Mouse (Mus musculus) lung, postnatal 0 days (tissue): ENCODE measurements around the gene Pdcd10. TPM values are rescaled to one million over a fixed set of nuclear protein-coding genes. Genes with fewer than 3 reads are reported as not detected.

Source experiments
- ATAC-seq: fragments of 200-750 bp; cut with Nextera tagmentation; 2 replicates; pipeline ENCODE4 v1.8.0; 2017; ENCODE audit warnings: moderate library complexity
- DNase-seq: peaks from one replicate; pipeline ENCODE4 v3.0.0-alpha.2; 2016; ENCODE audit warnings: low spot score
- H3K27ac ChIP-seq: fragments of 300-500 bp; sonication (generic); 2 replicates; pipeline ENCODE4 v1.5.1; 2014; ENCODE audit warnings: antibody characterized with exemption, mild to moderate bottlenecking, low read length, mixed read lengths
- H3K27me3 ChIP-seq: fragments of 300-500 bp; sonication (generic); replicated peaks from 2 replicates; pipeline ENCODE4 v1.6.1; 2014; ENCODE audit warnings: low read length, mixed read lengths; ENCODE audit not compliant: insufficient read depth
- H3K36me3 ChIP-seq: fragments of 300-500 bp; sonication (generic); 2 replicates; pipeline ENCODE4 v1.6.1; 2014; ENCODE audit warnings: low read length, mixed read lengths; ENCODE audit not compliant: insufficient read depth
- H3K4me1 ChIP-seq: fragments of 300-500 bp; sonication (generic); 2 replicates; pipeline ENCODE4 v1.6.1; 2014; ENCODE audit warnings: antibody characterized with exemption, low read depth, low read length, mixed read lengths; ENCODE audit not compliant: insufficient read depth
- H3K4me2 ChIP-seq: fragments of 300-500 bp; sonication (generic); replicated peaks from 2 replicates; pipeline ENCODE4 v1.6.1; 2014; ENCODE audit warnings: low read depth, mild to moderate bottlenecking, low read length, moderate library complexity, mixed read lengths
- H3K4me3 ChIP-seq: fragments of 300-500 bp; sonication (generic); 2 replicates; pipeline ENCODE4 v1.5.1; 2014; ENCODE audit warnings: low read depth, low read length
- H3K9ac ChIP-seq: fragments of 300-500 bp; sonication (generic); replicated peaks from 2 replicates; pipeline ENCODE4 v1.6.1; 2014; ENCODE audit warnings: low read depth, mild to moderate bottlenecking
- H3K9me3 ChIP-seq: fragments of 300-500 bp; sonication (generic); 2 replicates; pipeline ENCODE4 v1.6.1; 2016; ENCODE audit warnings: low read length, mixed read lengths
- CTCF ChIP-seq: IDR thresholded peaks from 2 replicates; pipeline ENCODE4 v1.5.1; 2016; ENCODE audit warnings: antibody characterized with exemption, mild to moderate bottlenecking
- EP300 ChIP-seq: IDR thresholded peaks from 2 replicates; pipeline ENCODE4 v1.6.1; 2016; ENCODE audit warnings: antibody characterized with exemption, mild to moderate bottlenecking, control low read depth
- WGBS: fragments of 180-500 bp; shearing (Covaris S2); extraction: QIAGEN DNeasy Blood & Tissue Kit; methylation state at CpG from one replicate; pipeline ENCODE4 v1.1.7; 2014; 5-methylcytosine and 5-hydroxymethylcytosine counted together
- polyA plus RNA-seq: library from polyadenylated mRNA; unstranded; fragments of >200 nt; fragmentation: Nextera tagmentation; extraction: Ambion mirVana; gene quantifications from 2 replicates; pipeline ENCODE4 v1.2.1, GENCODE M21; 2015

Gene Pdcd10
- polyA plus RNA-seq, 1 experiment from 2014 or later = 123 TPM

DNA sequence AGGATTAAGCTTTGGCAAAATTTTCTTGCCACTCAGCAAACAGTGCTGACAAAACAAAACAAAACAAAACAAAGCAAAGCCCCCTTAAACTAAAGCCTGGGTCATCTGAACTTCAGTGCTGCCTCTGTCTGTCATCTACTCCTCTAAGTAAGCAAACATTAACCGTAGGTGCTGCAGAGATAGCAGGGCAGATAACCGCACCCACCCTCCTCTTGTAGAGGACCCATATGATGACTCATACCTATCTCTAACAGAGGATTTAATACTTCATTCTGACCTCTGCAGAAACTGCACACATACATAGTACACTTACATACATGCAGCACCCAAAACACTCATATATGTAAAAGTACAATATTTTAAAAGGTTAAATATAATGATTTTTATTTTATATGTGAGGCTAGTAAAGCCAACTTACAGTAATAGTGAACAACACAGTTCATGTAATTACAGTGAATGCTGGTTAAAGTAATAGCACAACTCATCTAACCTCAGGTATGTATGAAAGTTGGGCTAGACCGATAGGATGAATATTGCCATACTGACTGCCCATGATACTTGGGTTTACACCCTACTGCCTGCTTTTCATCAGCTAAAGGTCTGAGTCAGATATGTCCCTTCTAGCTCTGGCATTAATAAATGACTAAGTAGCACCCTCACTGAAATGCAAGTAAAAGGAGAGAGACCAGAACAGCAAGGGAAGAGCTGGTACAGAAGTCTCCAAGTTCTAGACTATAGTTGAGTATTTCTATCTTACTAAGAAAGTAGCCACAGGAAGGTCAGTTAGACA lies 22.4 kb downstream of the Pdcd10 start:
- H3K4me1 ChIP-seq = no peaks in the 10 kb centered on the region; the same call in 1 of the 2 replicates
- no peak overlapping the region for H3K4me3 ChIP-seq
- H3K9me3 ChIP-seq = no peaks in the 10 kb centered on the region
- no peak overlapping the region for H3K4me2 ChIP-seq
- no peaks in the 10 kb centered on the region for H3K27me3 ChIP-seq
- 63% methylated on average over 3 of the region's 3 CpGs for WGBS
- no peak for TF ChIP-seq EP300
- no peak for TF ChIP-seq CTCF
- ATAC-seq = no peak
- H3K9ac ChIP-seq = no peak overlapping the region
- DNase-seq = no peak
- H3K36me3 ChIP-seq = no peaks in the 10 kb centered on the region
- no peak overlapping the region for H3K27ac ChIP-seq

DNA sequence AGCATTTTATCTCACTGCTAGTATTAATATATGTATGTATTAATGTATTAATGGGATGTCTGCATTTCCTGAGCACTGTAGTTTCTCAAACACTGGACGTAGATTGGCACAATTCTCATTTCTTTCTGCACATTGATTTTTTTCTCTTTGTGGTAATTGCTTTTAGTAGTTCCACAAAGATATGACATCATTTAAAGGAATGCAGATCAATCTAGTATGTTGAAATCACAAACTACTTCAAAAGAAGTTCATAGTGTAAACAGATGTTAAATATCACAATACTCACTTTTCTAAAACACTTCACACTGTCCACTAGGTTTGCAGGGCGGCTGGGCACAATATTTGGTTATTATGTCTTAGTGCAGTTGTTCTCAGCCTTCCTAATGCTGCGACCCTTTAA lies 25.6 kb downstream of the Pdcd10 start:
- no peaks in the 10 kb centered on the region for H3K27me3 ChIP-seq
- no peaks in the 10 kb centered on the region; the same call in 1 of the 2 replicates for H3K4me1 ChIP-seq
- no peak overlapping the region for H3K4me3 ChIP-seq
- DNase-seq (peak; percentile 14), ATAC-seq (no peak)
- no peaks in the 10 kb centered on the region for H3K9me3 ChIP-seq
- no peak overlapping the region for H3K4me2 ChIP-seq
- no peak overlapping the region for H3K9ac ChIP-seq
- H3K27ac ChIP-seq = no peak overlapping the region
- WGBS = 63% methylated on average over 3 of the region's 3 CpGs
- H3K36me3 ChIP-seq = no peaks in the 10 kb centered on the region
- no peak for TF ChIP-seq CTCF
- TF ChIP-seq EP300 = no peak

DNA sequence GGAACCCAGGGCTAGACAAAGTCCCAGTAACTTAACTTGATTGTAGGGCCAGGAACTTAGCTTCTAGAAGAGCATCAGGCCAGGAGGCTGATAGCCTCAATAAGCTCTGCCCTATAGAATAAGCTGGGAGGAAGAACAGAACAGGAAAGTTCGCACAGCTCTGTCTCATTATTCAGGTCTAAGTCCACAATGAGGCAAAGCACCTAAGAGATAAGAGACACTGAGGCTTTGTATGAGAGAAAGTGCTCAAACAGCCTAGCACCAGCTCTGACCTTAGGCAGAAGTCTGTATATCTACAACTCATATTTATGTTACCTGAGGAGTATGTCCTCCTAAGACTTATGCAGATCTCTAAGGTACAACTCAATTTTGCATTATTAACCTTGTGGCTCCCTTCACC lies 34.1 kb downstream of the Pdcd10 start:
- Histone ChIP-seq H3K9ac (no peak overlapping the region), H3K27me3 (no peaks in the 10 kb centered on the region), H3K36me3 (0 out of 2 replicates have a peak, but pooled peaks cover 5% of the 10 kb centered on the region), H3K4me2 (no peak overlapping the region), H3K4me1 (no peaks in the 10 kb centered on the region), H3K27ac (no peak overlapping the region), H3K4me3 (no peak overlapping the region), H3K9me3 (no peaks in the 10 kb centered on the region)
- TF ChIP-seq CTCF (no peak), EP300 (no peak)
- 73% methylated on average over 1 of the region's 1 CpGs for WGBS
- DNase-seq = no peak
- no peak for ATAC-seq

DNA sequence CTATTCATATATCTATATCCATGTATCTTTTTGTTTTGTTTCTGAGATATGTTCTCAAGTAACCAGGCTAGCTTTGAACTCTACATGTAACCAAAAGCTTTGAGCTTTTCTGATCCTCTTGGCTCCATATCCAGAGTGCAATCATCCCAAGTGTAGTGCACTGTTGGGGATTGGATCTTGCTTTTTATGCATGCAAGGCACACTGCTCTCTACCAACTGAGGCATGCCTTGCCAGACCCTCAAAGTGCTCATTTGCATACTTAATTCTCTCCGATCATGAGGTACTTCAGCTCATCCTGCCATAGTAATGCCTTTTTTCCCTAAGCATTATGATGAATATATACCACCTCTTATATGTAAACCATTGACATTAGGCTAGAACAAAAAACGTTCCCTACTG lies 35.3 kb downstream of the Pdcd10 start:
- no peak overlapping the region for H3K9ac ChIP-seq
- H3K4me2 ChIP-seq = no peak overlapping the region
- ATAC-seq (no peak), DNase-seq (no peak)
- no peak overlapping the region for H3K4me3 ChIP-seq
- WGBS = 89% methylated on average over 2 of the region's 2 CpGs
- H3K4me1 ChIP-seq = no peaks in the 10 kb centered on the region
- 0 out of 2 replicates have a peak, but pooled peaks cover 5% of the 10 kb centered on the region for H3K36me3 ChIP-seq
- H3K27ac ChIP-seq = no peak overlapping the region
- no peaks in the 10 kb centered on the region for H3K9me3 ChIP-seq
- no peaks in the 10 kb centered on the region for H3K27me3 ChIP-seq
- TF ChIP-seq CTCF = no peak
- no peak for TF ChIP-seq EP300

DNA sequence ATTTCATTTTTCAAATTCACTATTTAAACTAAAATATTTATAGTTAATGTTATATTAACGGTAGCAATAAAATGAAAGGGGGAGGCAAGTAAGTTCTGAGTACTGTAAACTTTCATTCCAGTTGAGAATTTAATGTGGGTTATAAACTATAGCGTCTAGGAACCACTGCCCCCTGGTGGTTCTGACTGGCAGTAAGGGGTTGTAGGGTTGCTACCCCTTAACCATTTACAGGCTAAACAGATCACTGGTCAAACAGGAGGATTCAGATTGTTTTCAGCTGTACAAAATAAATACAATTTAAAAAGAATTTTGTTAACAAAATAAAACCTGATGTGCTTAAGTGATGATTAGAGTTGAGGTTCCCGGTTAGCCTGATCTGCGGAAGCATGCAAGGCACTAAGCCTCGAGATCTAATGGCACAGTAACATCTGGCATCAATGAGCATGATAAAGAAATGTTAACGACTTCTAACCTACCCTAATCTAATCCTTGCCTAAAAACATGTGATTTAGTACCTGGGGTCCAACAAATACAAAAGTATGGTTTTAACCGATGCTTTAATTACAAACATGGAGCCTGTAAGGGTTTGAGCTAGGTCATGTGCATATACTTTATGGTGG lies 38.9 kb downstream of the Pdcd10 start:
- Histone ChIP-seq H3K4me2 (no peak overlapping the region), H3K9me3 (no peaks in the 10 kb centered on the region), H3K27me3 (no peaks in the 10 kb centered on the region), H3K27ac (no peak overlapping the region), H3K4me1 (no peaks in the 10 kb centered on the region), H3K4me3 (no peak overlapping the region), H3K36me3 (peaks cover 9% of the 10 kb centered on the region; the same call in 1 of the 2 replicates), H3K9ac (no peak overlapping the region)
- WGBS = 85% methylated on average over 7 of the region's 7 CpGs
- no peak for ATAC-seq
- DNase-seq = no peak
- TF ChIP-seq CTCF (peak; percentile 65), EP300 (no peak)

DNA sequence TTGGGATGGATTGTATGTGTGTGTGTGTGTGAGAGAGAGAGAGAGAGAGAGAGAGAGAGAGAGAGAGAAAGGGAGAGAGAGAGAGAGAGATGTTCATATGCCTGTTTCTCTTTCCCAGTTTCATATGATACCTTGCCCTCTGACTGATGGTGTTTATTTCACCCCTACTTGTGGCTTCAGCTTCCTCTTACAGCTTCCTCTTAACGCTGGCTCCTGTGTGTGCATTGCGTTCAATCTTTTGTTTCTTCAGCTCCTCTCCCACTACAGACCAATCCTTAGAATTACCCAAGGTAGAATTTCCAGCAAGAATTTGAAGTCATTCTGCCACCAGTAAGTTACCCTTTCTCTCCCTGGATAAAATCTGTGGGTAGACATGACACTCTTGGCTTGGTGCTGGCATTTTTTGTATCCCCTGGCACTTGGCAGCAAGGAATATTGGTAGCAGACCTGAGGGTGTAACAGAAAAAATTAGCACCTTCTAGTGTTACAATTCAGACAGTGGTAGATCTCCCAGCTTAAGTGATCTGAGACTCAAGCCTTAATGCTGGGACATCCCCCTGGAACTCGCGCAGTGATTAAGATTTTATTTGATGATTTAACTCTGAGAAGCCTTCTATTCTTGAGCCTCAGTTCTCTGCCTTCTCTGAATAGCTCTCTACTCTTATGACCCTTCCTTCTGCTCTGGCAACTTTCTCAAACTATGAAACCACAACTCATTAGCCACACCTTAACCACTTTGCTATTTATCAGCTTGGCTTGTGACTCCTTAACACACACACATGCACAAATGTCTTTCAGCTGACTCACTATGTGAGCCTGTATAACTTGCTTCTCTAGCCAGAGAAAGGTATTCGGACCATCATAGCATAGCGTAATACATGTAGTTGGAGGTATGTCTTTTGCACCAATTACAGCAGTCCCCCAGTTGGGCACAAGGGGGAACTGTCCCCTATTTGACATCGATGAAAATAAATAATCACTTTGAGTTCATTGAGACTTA lies 57.4 kb downstream of the Pdcd10 start:
- no peak overlapping the region for H3K4me2 ChIP-seq
- H3K9ac ChIP-seq = no peak overlapping the region
- peak; percentile 29 for DNase-seq
- 70% methylated on average over 7 of the region's 7 CpGs for WGBS
- peak; percentile 49 for ATAC-seq
- no peak for TF ChIP-seq EP300
- TF ChIP-seq CTCF = no peak
- H3K27me3 ChIP-seq = no peaks in the 10 kb centered on the region
- no peaks in the 10 kb centered on the region for H3K9me3 ChIP-seq
- H3K36me3 ChIP-seq = no peaks in the 10 kb centered on the region
- no peak overlapping the region for H3K27ac ChIP-seq
- no peaks in the 10 kb centered on the region for H3K4me1 ChIP-seq
- no peak overlapping the region for H3K4me3 ChIP-seq
